8 mouse cellular contexts compared by ENCODE assay signal in the genomic region with DNA sequence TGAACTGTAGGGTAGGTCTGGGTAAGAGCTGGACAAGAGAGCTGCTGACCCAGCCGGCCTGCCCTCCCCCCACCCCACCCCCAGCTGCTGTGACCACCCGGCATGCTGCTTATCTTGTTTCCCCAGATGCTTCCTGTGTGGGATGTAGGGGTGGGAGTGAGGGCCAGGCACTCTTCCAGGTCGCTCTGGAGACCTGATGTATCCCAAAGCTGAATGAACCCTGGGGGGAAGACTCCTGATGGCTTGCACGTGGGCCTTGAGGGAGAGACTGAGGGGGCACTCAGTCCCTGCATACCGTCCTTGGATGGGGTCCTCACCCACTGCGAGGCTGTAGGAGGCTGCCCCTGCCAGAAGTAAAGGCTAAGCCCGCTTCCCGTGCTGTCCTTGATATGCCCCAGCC. TPM values are rescaled to one million over a fixed set of nuclear protein-coding genes. Genes with fewer than 3 reads are reported as not detected.
DNase-seq lines count a peak whose midpoint lies in the region; ATAC-seq lines count a peak whose summit lies in the region.

No protein-coding gene starts in this region.

- no peaks in the 10 kb centered on the region for H3K79me2 ChIP-seq in macrophage (ENCODE audit: inconsistent target)

- no peak overlapping the region for H3K4me2 ChIP-seq in hindbrain, embryonic 12.5 days (replicated peaks)
- no peak overlapping the region for H3K4me2 ChIP-seq in midbrain, embryonic 15.5 days

- peaks cover 29% of the 10 kb centered on the region for H3K4me1 ChIP-seq in hindbrain, embryonic 10.5 days (replicated peaks)
- H3K4me1 ChIP-seq in hindbrain, embryonic 12.5 days = no peaks in the 10 kb centered on the region
- H3K4me1 ChIP-seq in midbrain, embryonic 15.5 days = no peaks in the 10 kb centered on the region

- no peaks in the 10 kb centered on the region for H3K36me3 ChIP-seq in hindbrain, embryonic 10.5 days
- H3K36me3 ChIP-seq in hindbrain, embryonic 12.5 days = no peaks in the 10 kb centered on the region
- H3K36me3 ChIP-seq in macrophage (ENCODE audit: inconsistent target) = no peaks in the 10 kb centered on the region
- no peaks in the 10 kb centered on the region for H3K36me3 ChIP-seq in midbrain, embryonic 15.5 days (replicated peaks)

- H3K9me3 ChIP-seq in hindbrain, embryonic 10.5 days = no peaks in the 10 kb centered on the region
- no peaks in the 10 kb centered on the region for H3K9me3 ChIP-seq in hindbrain, embryonic 12.5 days (replicated peaks)
- no peaks in the 10 kb centered on the region for H3K9me3 ChIP-seq in midbrain, embryonic 15.5 days

- no peak overlapping the region for H3K9ac ChIP-seq in hindbrain, embryonic 12.5 days
- no peak overlapping the region for H3K9ac ChIP-seq in midbrain, embryonic 15.5 days

- H3K27me3 ChIP-seq in hindbrain, embryonic 10.5 days (ENCODE audit: insufficient read depth, poor library complexity, severe bottlenecking) = no peaks in the 10 kb centered on the region
- 0 out of 2 replicates have a peak, but pooled peaks cover 5% of the 10 kb centered on the region for H3K27me3 ChIP-seq in hindbrain, embryonic 12.5 days
- H3K27me3 ChIP-seq in midbrain, embryonic 15.5 days (replicated peaks) = no peaks in the 10 kb centered on the region

- H3K4me3 ChIP-seq in hindbrain, embryonic 10.5 days = no peak overlapping the region
- H3K4me3 ChIP-seq in hindbrain, embryonic 12.5 days = no peak overlapping the region
- H3K4me3 ChIP-seq in macrophage (ENCODE audit: inconsistent target) = no peak overlapping the region
- H3K4me3 ChIP-seq in midbrain, embryonic 15.5 days = no peak overlapping the region

- WGBS in hindbrain, embryonic 10.5 days = 62% methylated on average over 8 of the region's 8 CpGs
- 69% methylated on average over 8 of the region's 8 CpGs for WGBS in hindbrain, embryonic 12.5 days
- 28% methylated on average over 8 of the region's 8 CpGs for WGBS in macrophage (ENCODE audit: missing documents)
- WGBS in midbrain, embryonic 15.5 days = 67% methylated on average over 8 of the region's 8 CpGs

- DNase-seq in hindbrain, embryonic 10.5 days (ENCODE audit: low spot score) = no peak
- DNase-seq in heart, adult 8-10 months (ENCODE audit: low spot score) = peak; percentile 78
- DNase-seq in kidney, postnatal 14 days = peak; percentile 73
- DNase-seq in thymus, postnatal 36 days = no peak
- DNase-seq in spleen, postnatal 4 days (ENCODE audit: low spot score in 2 of 2) = no peak

- no peak for ATAC-seq in hindbrain, embryonic 12.5 days (ENCODE audit: low FRiP score)
- no peak for ATAC-seq in midbrain, embryonic 15.5 days (replicated peaks)

- H3K27ac ChIP-seq in hindbrain, embryonic 10.5 days = peak overlapping the region; percentile 68
- H3K27ac ChIP-seq in hindbrain, embryonic 12.5 days = no peak overlapping the region
- H3K27ac ChIP-seq in macrophage = peak overlapping the region; percentile 71
- H3K27ac ChIP-seq in midbrain, embryonic 15.5 days = no peak overlapping the region

RNA-seq across cellular contexts. Expression of gene Atp5mpl, which starts 21.7 kb away (rescaled TPM):
- 593 and 677 TPM in 2 replicates for polyA plus RNA-seq in hindbrain, embryonic 10.5 days (2016; fragmentation: Nextera tagmentation; extraction: Ambion mirVana)
- polyA plus RNA-seq in hindbrain, embryonic 12.5 days (2016; fragmentation: Nextera tagmentation; extraction: Ambion mirVana) = 524 and 615 TPM in 2 replicates
- 1,000 to 10,000 TPM; 1,302 to 1,352 (median 1,330) TPM for total RNA-seq in heart, adult 8-10 months (2022)
- 10 to 100 TPM; 10.3 to 87.1 (median 32.8) TPM for total RNA-seq in macrophage (2018; cell fraction: chromatin; rRNA removed)
- total RNA-seq in macrophage (2018; cell fraction: cytosol; rRNA removed) = 100 to 1,000 TPM; 216 to 463 (median 329) TPM
- total RNA-seq in macrophage (2018; cell fraction: nucleus; rRNA removed) = 100 to 1,000 TPM in 6 of 26 experiments, 10 to 100 TPM in 20; 32.0 to 138 (median 76.1) TPM
- polyA plus RNA-seq in macrophage (2018) = 292 to 513 TPM (median 455 TPM) in 3 replicates
- 664 and 669 TPM in 2 replicates for polyA plus RNA-seq in midbrain, embryonic 15.5 days (2015; fragmentation: Nextera tagmentation; extraction: Ambion mirVana)

RNA-seq across cellular contexts. Expression of gene Tdrd9, which starts 26.2 kb away (rescaled TPM):
- 1.0 and 1.2 TPM in 2 replicates for polyA plus RNA-seq in hindbrain, embryonic 10.5 days (2016; fragmentation: Nextera tagmentation; extraction: Ambion mirVana)
- 0.36 and 0.63 TPM in 2 replicates for polyA plus RNA-seq in hindbrain, embryonic 12.5 days (2016; fragmentation: Nextera tagmentation; extraction: Ambion mirVana)
- total RNA-seq in heart, adult 8-10 months (2022) = under 1 TPM; 0.05 to 0.50 (median 0.29) TPM
- total RNA-seq in macrophage (2018; cell fraction: chromatin; rRNA removed) = not detected
- total RNA-seq in macrophage (2018; cell fraction: cytosol; rRNA removed) = not detected
- not detected for total RNA-seq in macrophage (2018; cell fraction: nucleus; rRNA removed)
- not detected in 3 replicates for polyA plus RNA-seq in macrophage (2018)
- polyA plus RNA-seq in midbrain, embryonic 15.5 days (2015; fragmentation: Nextera tagmentation; extraction: Ambion mirVana) = 0.28 and 0.42 TPM in 2 replicates

RNA-seq across cellular contexts. Expression of gene Rd3l, which starts 36.0 kb away (rescaled TPM):
- not detected in 2 replicates for polyA plus RNA-seq in hindbrain, embryonic 10.5 days (2016; fragmentation: Nextera tagmentation; extraction: Ambion mirVana)
- polyA plus RNA-seq in hindbrain, embryonic 12.5 days (2016; fragmentation: Nextera tagmentation; extraction: Ambion mirVana) = not detected in 2 replicates
- total RNA-seq in heart, adult 8-10 months (2022) = under 1 TPM; 0.29 to 0.41 (median 0.33) TPM
- not detected for total RNA-seq in macrophage (2018; cell fraction: chromatin; rRNA removed)
- total RNA-seq in macrophage (2018; cell fraction: cytosol; rRNA removed) = not detected
- not detected for total RNA-seq in macrophage (2018; cell fraction: nucleus; rRNA removed)
- not detected in 3 replicates for polyA plus RNA-seq in macrophage (2018)
- polyA plus RNA-seq in midbrain, embryonic 15.5 days (2015; fragmentation: Nextera tagmentation; extraction: Ambion mirVana) = not detected in 2 replicates

RNA-seq across cellular contexts. Expression of gene Ppp1r13b, which starts 37.2 kb away (rescaled TPM):
- polyA plus RNA-seq in hindbrain, embryonic 10.5 days (2016; fragmentation: Nextera tagmentation; extraction: Ambion mirVana) = 4.5 and 6.2 TPM in 2 replicates
- polyA plus RNA-seq in hindbrain, embryonic 12.5 days (2016; fragmentation: Nextera tagmentation; extraction: Ambion mirVana) = 18.5 and 21.4 TPM in 2 replicates
- 10 to 100 TPM; 16.7 to 20.8 (median 18.6) TPM for total RNA-seq in heart, adult 8-10 months (2022)
- total RNA-seq in macrophage (2018; cell fraction: chromatin; rRNA removed) = 10 to 100 TPM in 18 of 26 experiments, 1 to 10 TPM in 8; 3.5 to 31.3 (median 17.4) TPM
- 10 to 100 TPM in 16 of 26 experiments, 1 to 10 TPM in 10; 2.9 to 20.1 (median 10.6) TPM for total RNA-seq in macrophage (2018; cell fraction: cytosol; rRNA removed)
- 10 to 100 TPM in 19 of 26 experiments, 1 to 10 TPM in 7; 2.9 to 26.7 (median 13.9) TPM for total RNA-seq in macrophage (2018; cell fraction: nucleus; rRNA removed)
- polyA plus RNA-seq in macrophage (2018) = 8.2 to 13.1 TPM (median 11.1 TPM) in 3 replicates
- 40.4 and 41.8 TPM in 2 replicates for polyA plus RNA-seq in midbrain, embryonic 15.5 days (2015; fragmentation: Nextera tagmentation; extraction: Ambion mirVana)

Comparison
In these comparisons a context has a peak if more than half of its experiments do, and no peak if none do; other contexts are left out.
1. H3K27ac ChIP-seq: peak in hindbrain, embryonic 10.5 days (single experiment) and macrophage (single experiment); none in hindbrain, embryonic 12.5 days (single experiment) and midbrain, embryonic 15.5 days (single experiment).
2. DNase-seq: peak in heart, adult 8-10 months (single experiment) and kidney, postnatal 14 days (single experiment); none in hindbrain, embryonic 10.5 days (single experiment), thymus, postnatal 36 days (0 of 2) and spleen, postnatal 4 days (0 of 2).